Mouse (Mus musculus): ENCODE results near the gene Gm4201. TPM values are rescaled to one million over a fixed set of nuclear protein-coding genes. Genes with fewer than 3 reads are reported as not detected.
"Not testable (repeated sequence)": the region's sequence is repeated elsewhere in the genome, so short reads cannot be mapped to it uniquely, and the experiment has no call there.

Gm4201 gene
- not detected in 2 replicates for polyA plus RNA-seq (2015; fragmentation: Nextera tagmentation; extraction: Ambion mirVana)

GRCm38 (mm10) chr7:22565243-22565642 is at the start of gene Gm4201:
Gene Gm4201 (minus strand): TSS chr7:22565343.
- H3K4me3 ChIP-seq (ENCODE audit: low read length); H3K9me3 ChIP-seq (ENCODE audit: control insufficient read depth, low read length); H3K4me1 ChIP-seq (ENCODE audit: control insufficient read depth, insufficient read depth, low read depth, low read length); ATAC-seq; H3K27me3 ChIP-seq (replicated peaks; ENCODE audit: control insufficient read depth, insufficient read depth, low read length); H3K36me3 ChIP-seq (ENCODE audit: control insufficient read depth, insufficient read depth, low read length); H3K9ac ChIP-seq (ENCODE audit: low read depth, low read length); H3K4me2 ChIP-seq (ENCODE audit: low read length); H3K27ac ChIP-seq (ENCODE audit: low read depth, low read length): not testable (repeated sequence)
- no CpG with 5 or more reads among the region's 3 CpGs for WGBS

- ATAC-seq = not testable (repeated sequence)
Measured at GRCm38 (mm10) chr7:22588027-22588426, 22.9 kb upstream of the Gm4201 start, which contains the start of gene Gm4565. Gene Gm4565 (minus strand): TSS chr7:22588127.

GRCm38 (mm10) chr7:22534787-22535186 is 30.4 kb downstream of the Gm4201 start, which contains the start of gene Gm8677:
Gene Gm8677 (minus strand): TSS chr7:22534887.
- H3K9me3 ChIP-seq (ENCODE audit: control insufficient read depth, low read length); H3K4me1 ChIP-seq (ENCODE audit: control insufficient read depth, insufficient read depth, low read depth, low read length); H3K9ac ChIP-seq (ENCODE audit: low read depth, low read length); ATAC-seq; H3K27ac ChIP-seq (ENCODE audit: low read depth, low read length); H3K27me3 ChIP-seq (replicated peaks; ENCODE audit: control insufficient read depth, insufficient read depth, low read length); H3K4me3 ChIP-seq (ENCODE audit: low read length); H3K36me3 ChIP-seq (ENCODE audit: control insufficient read depth, insufficient read depth, low read length); H3K4me2 ChIP-seq (ENCODE audit: low read length): not testable (repeated sequence)
- no CpG with 5 or more reads among the region's 1 CpGs for WGBS

More at GRCm38 (mm10) chr7:22588027-22588426, 22.9 kb upstream of the Gm4201 start, which contains the start of gene Gm4565:
- H3K4me2 ChIP-seq (ENCODE audit: low read length); H3K27me3 ChIP-seq (replicated peaks; ENCODE audit: control insufficient read depth, insufficient read depth, low read length); H3K9ac ChIP-seq (ENCODE audit: low read depth, low read length); H3K9me3 ChIP-seq (ENCODE audit: control insufficient read depth, low read length); H3K27ac ChIP-seq (ENCODE audit: low read depth, low read length); H3K36me3 ChIP-seq (ENCODE audit: control insufficient read depth, insufficient read depth, low read length); H3K4me3 ChIP-seq (ENCODE audit: low read length); H3K4me1 ChIP-seq (ENCODE audit: control insufficient read depth, insufficient read depth, low read depth, low read length): not testable (repeated sequence)
- WGBS = 64% methylated on average over 2 of the region's 4 CpGs

- WGBS = no CpG with 5 or more reads among the region's 3 CpGs
- not testable (repeated sequence) for H3K9ac ChIP-seq (ENCODE audit: low read depth, low read length); H3K4me1 ChIP-seq (ENCODE audit: control insufficient read depth, insufficient read depth, low read depth, low read length); H3K4me2 ChIP-seq (ENCODE audit: low read length); H3K9me3 ChIP-seq (ENCODE audit: control insufficient read depth, low read length); H3K36me3 ChIP-seq (ENCODE audit: control insufficient read depth, insufficient read depth, low read length); H3K4me3 ChIP-seq (ENCODE audit: low read length); H3K27me3 ChIP-seq (replicated peaks; ENCODE audit: control insufficient read depth, insufficient read depth, low read length); ATAC-seq; H3K27ac ChIP-seq (ENCODE audit: low read depth, low read length)
Measured at GRCm38 (mm10) chr7:22522667-22523066, 42.5 kb downstream of the Gm4201 start, which contains the start of gene Vmn1r152. Gene Vmn1r152 (plus strand): TSS chr7:22522967.

Other genes starting within 250 kb of the Gm4201 start
- gene Gm4187, start 235.6 kb downstream of the Gm4201 start, polyA plus RNA-seq (2015; fragmentation: Nextera tagmentation; extraction: Ambion mirVana) = not detected in 2 replicates
- gene Gm8660, start 194.3 kb downstream of the Gm4201 start, polyA plus RNA-seq (2015; fragmentation: Nextera tagmentation; extraction: Ambion mirVana) = not detected in 2 replicates
- gene Vmn1r148, start 151.8 kb downstream of the Gm4201 start, polyA plus RNA-seq (2015; fragmentation: Nextera tagmentation; extraction: Ambion mirVana) = not detected in 2 replicates
- not detected in 2 replicates for gene Vmn1r149, start 127.1 kb downstream of the Gm4201 start, polyA plus RNA-seq (2015; fragmentation: Nextera tagmentation; extraction: Ambion mirVana)
- not detected in 2 replicates for gene Gm10665, start 101.3 kb downstream of the Gm4201 start, polyA plus RNA-seq (2015; fragmentation: Nextera tagmentation; extraction: Ambion mirVana)
- gene Vmn1r151, start 65.7 kb downstream of the Gm4201 start, polyA plus RNA-seq (2015; fragmentation: Nextera tagmentation; extraction: Ambion mirVana) = not detected in 2 replicates
- not detected in 2 replicates for gene Vmn1r152, start 42.4 kb downstream of the Gm4201 start, polyA plus RNA-seq (2015; fragmentation: Nextera tagmentation; extraction: Ambion mirVana)
- not detected in 2 replicates for gene Gm8677, start 30.5 kb downstream of the Gm4201 start, polyA plus RNA-seq (2015; fragmentation: Nextera tagmentation; extraction: Ambion mirVana)
- gene Gm4565, start 22.8 kb upstream of the Gm4201 start, polyA plus RNA-seq (2015; fragmentation: Nextera tagmentation; extraction: Ambion mirVana) = not detected in 2 replicates
- gene Vmn1r155, start 92.7 kb upstream of the Gm4201 start, polyA plus RNA-seq (2015; fragmentation: Nextera tagmentation; extraction: Ambion mirVana) = not detected in 2 replicates
- gene Gm8693, start 127.0 kb upstream of the Gm4201 start, polyA plus RNA-seq (2015; fragmentation: Nextera tagmentation; extraction: Ambion mirVana) = not detected in 2 replicates
- not detected in 2 replicates for gene Gm4567, start 154.4 kb upstream of the Gm4201 start, polyA plus RNA-seq (2015; fragmentation: Nextera tagmentation; extraction: Ambion mirVana)
- not detected in 2 replicates for gene Vmn1r157, start 196.4 kb upstream of the Gm4201 start, polyA plus RNA-seq (2015; fragmentation: Nextera tagmentation; extraction: Ambion mirVana)
- gene Vmn1r158, start 225.4 kb upstream of the Gm4201 start, polyA plus RNA-seq (2015; fragmentation: Nextera tagmentation; extraction: Ambion mirVana) = not detected in 2 replicates